Mouse (Mus musculus) myocyte (in vitro differentiated cells): ENCODE measurements around the gene Wrap53. TPM values are rescaled to one million over a fixed set of nuclear protein-coding genes. Genes with fewer than 3 reads are reported as not detected.
"Not testable (repeated sequence)": the region's sequence is repeated elsewhere in the genome, so short reads cannot be mapped to it uniquely, and the experiment has no call there.

ENCODE experiments used
- H3K27me3 ChIP-seq: one replicate; pipeline ENCODE4 v1.6.1; 2011; ENCODE audit not compliant: control insufficient read depth, insufficient read depth, insufficient read length
- H3K36me3 ChIP-seq: one replicate; pipeline ENCODE4 v1.6.1; 2011; ENCODE audit not compliant: control insufficient read depth, insufficient read depth
- H3K4me2 ChIP-seq: one replicate; pipeline ENCODE4 v1.6.1; 2011; ENCODE audit warnings: low read depth, control low read depth
- H3K4me3 ChIP-seq: one replicate; pipeline ENCODE4 v1.5.1; 2011; ENCODE audit warnings: mild to moderate bottlenecking, control low read depth, moderate library complexity
- H3K79me2 ChIP-seq: one replicate; pipeline ENCODE4 v1.6.1; 2011; ENCODE audit not compliant: control insufficient read depth, insufficient read depth
- H3ac ChIP-seq: one replicate; pipeline ENCODE4 v1.6.1; 2011; ENCODE audit not compliant: control insufficient read depth, insufficient read length
- CEBPB ChIP-seq: IDR thresholded peaks from 2 replicates; pipeline ENCODE4 v1.6.1; 2011; ENCODE audit warnings: mild to moderate bottlenecking, moderate library complexity; ENCODE audit not compliant: poor library complexity, insufficient read depth, severe bottlenecking
- E2F4 ChIP-seq: IDR thresholded peaks from one replicate; pipeline ENCODE4 v1.6.1; 2011; ENCODE audit warnings: mild to moderate bottlenecking, control low read depth, moderate library complexity; ENCODE audit not compliant: insufficient read depth
- MAX ChIP-seq: IDR thresholded peaks from one replicate; pipeline ENCODE4 v1.6.1; 2011; ENCODE audit warnings: low read depth, mild to moderate bottlenecking, control low read depth
- MYOD1 ChIP-seq, 3 experiments: IDR thresholded peaks; one replicate each; pipeline ENCODE4 v1.6.1; 2011; ENCODE audit warnings: control low read depth in 2 of 3, low read depth in 2 of 3, mild to moderate bottlenecking in 2 of 3, moderate library complexity in 1 of 3; ENCODE audit not compliant: insufficient read length in 2 of 3, control insufficient read depth in 1 of 3
- MYOG ChIP-seq, 3 experiments: IDR thresholded peaks; one replicate each; pipeline ENCODE4 v1.6.1; 2011; ENCODE audit warnings: control low read depth in 2 of 3, low read depth in 2 of 3, mild to moderate bottlenecking in 2 of 3; ENCODE audit not compliant: insufficient read length in 2 of 3, control insufficient read depth in 1 of 3, insufficient read depth in 1 of 3
- POLR2A ChIP-seq: IDR thresholded peaks from one replicate; pipeline ENCODE4 v1.6.1; 2011; ENCODE audit warnings: low read depth, mild to moderate bottlenecking, control low read depth, moderate library complexity; ENCODE audit not compliant: insufficient read length
- POLR2AphosphoS2 ChIP-seq: IDR thresholded peaks from one replicate; pipeline ENCODE4 v1.6.1; 2011; ENCODE audit warnings: low read depth, control low read depth; ENCODE audit not compliant: insufficient read length
- REST ChIP-seq: IDR thresholded peaks from one replicate; pipeline ENCODE4 v1.6.1; 2011; ENCODE audit warnings: mild to moderate bottlenecking, control low read depth, moderate library complexity; ENCODE audit not compliant: insufficient read depth, insufficient read length
- SRF ChIP-seq: IDR thresholded peaks from one replicate; pipeline ENCODE4 v1.6.1; 2011; ENCODE audit warnings: low read depth; ENCODE audit not compliant: control insufficient read depth, insufficient read length
- TCF12 ChIP-seq: IDR thresholded peaks from one replicate; pipeline ENCODE4 v1.6.1; 2011; ENCODE audit warnings: mild to moderate bottlenecking, control low read depth; ENCODE audit not compliant: poor library complexity, insufficient read depth, severe bottlenecking
- TCF3 ChIP-seq: IDR thresholded peaks from one replicate; pipeline ENCODE4 v1.6.1; 2011; ENCODE audit warnings: low read depth, control low read depth; ENCODE audit not compliant: insufficient read length
- USF1 ChIP-seq: IDR thresholded peaks from one replicate; pipeline ENCODE4 v1.6.1; 2011; ENCODE audit warnings: low read depth, mild to moderate bottlenecking, control low read depth, moderate library complexity
- polyA plus RNA-seq: library from polyadenylated mRNA; unstranded; fragments of >200 nt; fragmentation: generic; extraction: Trizol; gene quantifications from one replicate; pipeline ENCODE4 v1.2.1, GENCODE M21; 2012; ENCODE audit warnings: missing spikeins

Gene Wrap53
- polyA plus RNA-seq, 1 experiment, result 9.1 TPM

DNA sequence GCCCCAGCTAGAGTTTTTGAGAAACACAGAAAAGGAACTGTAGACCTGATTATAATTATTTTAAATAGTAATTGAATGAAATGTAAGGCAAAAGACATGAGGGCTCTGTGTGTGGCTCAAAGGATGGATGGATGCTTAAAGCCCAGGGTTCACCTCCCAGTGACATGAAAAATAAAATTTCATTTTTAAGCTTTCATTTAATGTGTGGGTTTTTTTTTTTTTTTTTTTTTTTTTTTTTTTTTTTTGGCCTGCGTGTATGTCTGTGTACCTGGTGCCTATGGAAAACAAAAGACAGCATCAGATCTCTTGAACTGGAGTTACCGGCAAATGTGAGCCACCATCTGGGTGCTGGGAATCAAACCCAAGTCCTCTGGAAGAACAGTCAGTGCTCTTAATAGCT lies 39.4 kb downstream of the Wrap53 start:
- Histone ChIP-seq H3K4me3 (no peak overlapping the region), H3K4me2 (no peak overlapping the region), H3K79me2 (no peaks in the 10 kb centered on the region), H3K27me3 (peaks cover 7% of the 10 kb centered on the region), H3K36me3 (no peaks in the 10 kb centered on the region), H3ac (no peak overlapping the region)
- no peak for TF ChIP-seq POLR2A

DNA sequence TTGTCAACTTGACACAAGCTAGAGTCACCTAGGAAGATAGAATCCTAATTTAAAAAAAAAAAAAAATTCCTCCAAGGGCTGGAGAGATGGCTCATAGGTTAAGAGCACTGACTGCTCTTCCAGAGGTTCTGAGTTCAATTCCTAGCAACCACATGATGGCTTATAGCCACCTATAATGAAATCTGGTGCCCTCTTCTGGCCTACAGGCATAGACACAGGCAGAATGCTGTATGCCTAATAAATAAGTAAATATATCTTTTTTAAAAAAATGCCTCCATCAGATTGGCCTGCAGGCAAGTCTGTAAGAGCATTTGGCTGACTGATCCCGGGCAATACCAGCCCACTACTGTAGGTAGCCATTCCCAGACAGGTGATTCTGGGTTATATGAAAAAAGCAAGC lies 45.1 kb downstream of the Wrap53 start:
- H3ac ChIP-seq, result no peak overlapping the region
- no peak overlapping the region for H3K4me3 ChIP-seq
- no peak overlapping the region for H3K4me2 ChIP-seq
- no peak for TF ChIP-seq MYOG (IDR thresholded peaks at IDR 0.05; ENCODE audit: control insufficient read depth in 1 of 3, insufficient read depth in 1 of 3, insufficient read length in 2 of 3, low read depth in 2 of 3)
- no peak for TF ChIP-seq USF1
- no peak for TF ChIP-seq E2F4
- TF ChIP-seq CEBPB, result no peak
- no peak for TF ChIP-seq MYOD1 (IDR thresholded peaks at IDR 0.05; ENCODE audit: control insufficient read depth in 1 of 3, insufficient read length in 2 of 3, low read depth in 2 of 3)
- TF ChIP-seq MAX, result no peak
- TF ChIP-seq TCF12, result no peak
- no peak for TF ChIP-seq REST
- TF ChIP-seq POLR2AphosphoS2, result no peak
- TF ChIP-seq TCF3, result no peak
- no peak for TF ChIP-seq POLR2A
- no peak for TF ChIP-seq SRF
- H3K36me3 ChIP-seq, result no peaks in the 10 kb centered on the region
- H3K27me3 ChIP-seq, result peaks cover 7% of the 10 kb centered on the region
- no peaks in the 10 kb centered on the region for H3K79me2 ChIP-seq

DNA sequence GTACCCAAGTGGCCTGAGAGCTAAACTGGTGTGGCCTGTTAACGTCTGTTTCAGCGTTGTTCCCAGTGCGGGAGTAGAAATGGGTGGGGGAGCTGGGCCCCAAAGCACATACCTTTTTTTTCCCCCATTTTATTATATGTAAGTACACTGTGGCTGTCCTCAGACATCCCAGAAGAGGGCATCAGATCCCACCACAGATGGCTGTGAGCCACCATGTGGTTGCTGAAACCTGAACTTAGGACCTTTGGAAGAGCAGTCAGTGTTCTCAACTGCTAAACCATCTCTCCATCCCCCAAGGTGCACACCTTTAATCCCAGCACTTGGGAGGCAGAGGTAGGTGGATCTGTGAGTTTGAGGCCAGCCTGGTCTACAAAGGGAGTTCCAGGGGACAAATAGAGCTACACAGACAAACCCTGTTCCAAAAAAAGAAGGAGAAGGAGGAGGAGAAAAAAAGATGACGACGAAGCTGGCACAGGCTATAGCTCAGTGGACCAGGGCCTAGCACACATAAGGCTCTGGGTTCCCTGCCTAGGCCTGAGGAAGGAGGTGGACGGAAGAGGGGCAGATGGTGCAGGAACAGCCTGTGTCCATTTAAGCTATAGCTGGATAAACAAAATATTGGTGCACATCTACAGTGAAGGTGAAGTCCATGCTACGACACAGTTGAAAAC lies 47.4 kb downstream of the Wrap53 start:
- Histone ChIP-seq H3K79me2 (no peaks in the 10 kb centered on the region), H3K4me3 (no peak overlapping the region), H3ac (no peak overlapping the region), H3K4me2 (no peak overlapping the region), H3K36me3 (no peaks in the 10 kb centered on the region), H3K27me3 (no peaks in the 10 kb centered on the region)
- TF ChIP-seq SRF (no peak), CEBPB (no peak), REST (no peak)

DNA sequence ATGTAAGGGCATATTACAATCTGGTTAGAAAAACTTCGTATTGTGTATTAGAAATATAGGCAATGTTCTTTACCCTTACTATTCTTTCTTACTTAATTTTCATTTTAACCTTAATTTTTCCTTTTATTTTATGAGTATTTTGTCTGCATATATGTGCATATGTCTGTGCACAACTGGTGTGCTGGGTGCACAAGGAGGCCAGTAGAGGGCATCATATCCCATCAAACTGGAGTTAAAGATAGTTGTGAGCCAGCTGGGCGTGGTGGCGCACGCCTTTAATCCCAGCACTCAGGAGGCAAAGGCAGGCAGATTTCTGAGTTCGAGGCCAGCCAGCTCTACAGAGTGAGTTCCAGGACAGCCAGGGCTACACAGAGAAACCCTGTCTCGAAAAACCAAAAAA lies 49.3 kb downstream of the Wrap53 start:
- not testable (repeated sequence) for H3K36me3 ChIP-seq, H3K79me2 ChIP-seq, H3K4me3 ChIP-seq, H3K4me2 ChIP-seq, H3K27me3 ChIP-seq, H3ac ChIP-seq

DNA sequence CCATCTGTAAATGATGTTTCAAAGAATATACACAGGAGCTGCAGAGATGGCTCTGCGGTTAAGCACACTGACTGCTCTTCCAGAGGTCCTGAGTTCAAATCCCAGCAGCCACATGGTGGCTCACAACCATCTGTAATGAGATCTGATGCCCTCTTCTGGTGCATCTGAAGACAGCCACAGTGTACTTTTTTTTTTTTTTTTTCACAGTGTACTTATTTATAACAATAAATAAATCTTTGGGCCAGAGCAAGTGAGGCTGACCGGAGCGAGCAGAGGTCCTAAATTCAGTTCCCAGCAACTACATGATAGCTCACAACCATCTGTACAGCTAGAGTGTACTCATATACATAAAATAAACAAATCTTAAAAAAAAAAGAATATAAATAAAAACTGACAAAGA lies 49.8 kb downstream of the Wrap53 start:
- not testable (repeated sequence) for H3K4me2 ChIP-seq, H3ac ChIP-seq, H3K79me2 ChIP-seq, H3K27me3 ChIP-seq, H3K36me3 ChIP-seq, H3K4me3 ChIP-seq

DNA sequence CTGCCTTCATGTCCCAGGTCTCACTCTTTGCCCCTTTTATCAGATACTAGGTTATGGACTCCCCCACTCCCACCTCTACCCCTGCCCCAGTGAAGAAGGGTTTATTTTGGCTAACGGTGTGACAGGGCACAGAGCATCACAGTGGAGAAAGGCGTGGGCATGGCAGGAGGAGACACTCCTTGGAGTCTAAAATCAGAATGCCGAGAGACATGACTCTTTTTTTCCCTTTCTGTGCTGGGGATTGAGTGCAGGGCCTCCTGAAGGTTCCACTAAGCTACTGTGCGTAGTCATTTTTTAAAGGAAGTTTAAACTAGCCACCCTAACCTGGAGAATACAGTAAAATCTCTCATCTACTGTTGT lies 52.0 kb downstream of the Wrap53 start:
- no peaks in the 10 kb centered on the region for H3K36me3 ChIP-seq
- no peaks in the 10 kb centered on the region for H3K79me2 ChIP-seq
- no peak for TF ChIP-seq E2F4
- TF ChIP-seq POLR2A, result no peak
- TF ChIP-seq MYOD1 (IDR thresholded peaks at IDR 0.05; ENCODE audit: control insufficient read depth in 1 of 3, insufficient read length in 2 of 3, low read depth in 2 of 3), result no peak
- TF ChIP-seq TCF12, result no peak
- no peak for TF ChIP-seq POLR2AphosphoS2
- no peak for TF ChIP-seq SRF
- no peak for TF ChIP-seq MAX
- no peak for TF ChIP-seq TCF3
- no peak for TF ChIP-seq USF1
- TF ChIP-seq CEBPB, result no peak
- TF ChIP-seq MYOG (IDR thresholded peaks at IDR 0.05; ENCODE audit: control insufficient read depth in 1 of 3, insufficient read depth in 1 of 3, insufficient read length in 2 of 3, low read depth in 2 of 3), result no peak
- TF ChIP-seq REST, result no peak
- no peak overlapping the region for H3ac ChIP-seq
- no peak overlapping the region for H3K4me3 ChIP-seq
- no peak overlapping the region for H3K4me2 ChIP-seq
- no peaks in the 10 kb centered on the region for H3K27me3 ChIP-seq
